ENCODE assay signal across 8 mouse cellular contexts in genomic region chr17:53462603-53463495, GRCm38 (mm10). TPM values are rescaled to one million over a fixed set of nuclear protein-coding genes. Genes with fewer than 3 reads are reported as not detected.
DNase-seq lines count a peak whose midpoint lies in the region; ATAC-seq and TF ChIP-seq lines count a peak whose summit lies in the region.

Gene Efhb (minus strand): TSS chr17:53463321.

- peak; percentile 89 for ATAC-seq in heart, embryonic 12.5 days (ENCODE audit: insufficient number of reproducible peaks, low FRiP score)
- ATAC-seq in kidney, embryonic 15.5 days (replicated peaks; ENCODE audit: low FRiP score): peak; percentile 98
- ATAC-seq in midbrain, postnatal 0 days (ENCODE audit: low FRiP score): peak; percentile 91

- H3K27me3 ChIP-seq in heart, embryonic 12.5 days (replicated peaks): no peaks in the 10 kb centered on the region
- H3K27me3 ChIP-seq in kidney, embryonic 15.5 days: no peaks in the 10 kb centered on the region
- H3K27me3 ChIP-seq in midbrain, postnatal 0 days (ENCODE audit: insufficient read depth, low read length): no peaks in the 10 kb centered on the region

- no peaks in the 10 kb centered on the region for H3K36me3 ChIP-seq in heart, embryonic 12.5 days
- H3K36me3 ChIP-seq in kidney, embryonic 15.5 days: no peaks in the 10 kb centered on the region
- no peaks in the 10 kb centered on the region for H3K36me3 ChIP-seq in midbrain, postnatal 0 days (ENCODE audit: insufficient read depth, low read length)

- H3K4me2 ChIP-seq in heart, embryonic 12.5 days: peak within 1 kb of the TSS; percentile 85
- peak within 1 kb of the TSS; percentile 65 for H3K4me2 ChIP-seq in kidney, embryonic 15.5 days
- peak within 1 kb of the TSS; percentile 76 for H3K4me2 ChIP-seq in midbrain, postnatal 0 days (ENCODE audit: low read depth, low read length, poor library complexity, severe bottlenecking)

- peak within 1 kb of the TSS; percentile 54 for H3K4me3 ChIP-seq in embryonic fibroblast, embryonic 13.5 days (ENCODE audit: insufficient read depth, low read length)
- peak within 1 kb of the TSS; percentile 59 for H3K4me3 ChIP-seq in heart, embryonic 12.5 days
- peak within 1 kb of the TSS; percentile 43 for H3K4me3 ChIP-seq in kidney, embryonic 15.5 days (replicated peaks)
- H3K4me3 ChIP-seq in midbrain, postnatal 0 days (ENCODE audit: low read depth, low read length): peak within 1 kb of the TSS; percentile 43

- H3K27ac ChIP-seq in embryonic fibroblast, embryonic 13.5 days (ENCODE audit: insufficient read depth, low read length): no peak within 1 kb of the TSS
- no peak within 1 kb of the TSS for H3K27ac ChIP-seq in heart, embryonic 12.5 days (ENCODE audit: poor library complexity, severe bottlenecking)
- no peak within 1 kb of the TSS for H3K27ac ChIP-seq in kidney, embryonic 15.5 days
- no peak within 1 kb of the TSS for H3K27ac ChIP-seq in midbrain, postnatal 0 days (ENCODE audit: low read depth, low read length)

- peak within 1 kb of the TSS; percentile 61 for H3K9ac ChIP-seq in heart, embryonic 12.5 days
- no peak within 1 kb of the TSS for H3K9ac ChIP-seq in kidney, embryonic 15.5 days
- peak within 1 kb of the TSS; percentile 51 for H3K9ac ChIP-seq in midbrain, postnatal 0 days (replicated peaks; ENCODE audit: low read length, poor library complexity, severe bottlenecking)

- peak; percentile 17; the same call in 1 of the 2 replicates for TF ChIP-seq POLR2A in embryonic fibroblast, embryonic 13.5 days (IDR thresholded peaks at IDR 0.05; ENCODE audit: low read depth, low read length)

- H3K4me1 ChIP-seq in embryonic fibroblast, embryonic 13.5 days (ENCODE audit: control insufficient read depth, insufficient read depth, low read length): no peaks in the 10 kb centered on the region
- peaks cover 5% of the 10 kb centered on the region for H3K4me1 ChIP-seq in heart, embryonic 12.5 days (replicated peaks)
- peaks cover 6% of the 10 kb centered on the region; the same call in 1 of the 2 replicates for H3K4me1 ChIP-seq in kidney, embryonic 15.5 days
- no peaks in the 10 kb centered on the region for H3K4me1 ChIP-seq in midbrain, postnatal 0 days (ENCODE audit: insufficient read depth, low read length)

- no peak for TF ChIP-seq CTCF in embryonic fibroblast, embryonic 13.5 days (IDR thresholded peaks at IDR 0.05; ENCODE audit: borderline replicate concordance, insufficient read depth, low read length)
- no peak for TF ChIP-seq CTCF in midbrain, postnatal 0 days (IDR thresholded peaks at IDR 0.05)

- no peaks in the 10 kb centered on the region for H3K9me3 ChIP-seq in heart, embryonic 12.5 days (replicated peaks)
- H3K9me3 ChIP-seq in kidney, embryonic 15.5 days (replicated peaks): no peaks in the 10 kb centered on the region
- no peaks in the 10 kb centered on the region for H3K9me3 ChIP-seq in midbrain, postnatal 0 days (ENCODE audit: low read length)

- 18% methylated on average over 26 of the region's 26 CpGs for WGBS in heart, embryonic 12.5 days
- 19% methylated on average over 26 of the region's 26 CpGs for WGBS in kidney, embryonic 15.5 days
- 16% methylated on average over 26 of the region's 26 CpGs for WGBS in midbrain, postnatal 0 days

- DNase-seq in B cell, adult 2 months: peak; percentile 55 to 63
- peak; percentile 73 for DNase-seq in brain, adult 2 months (ENCODE audit: low read depth, low spot score)
- DNase-seq in liver: peak; percentile 73
- peak; percentile 90 for DNase-seq in midbrain, postnatal 0 days (ENCODE audit: low spot score)
- DNase-seq in spleen, postnatal 36 days (ENCODE audit: low spot score in 2 of 2): peak; percentile 47 to 60

RNA-seq across cellular contexts. Expression of gene Efhb, which starts in this region (rescaled TPM):
- polyA plus RNA-seq in embryonic fibroblast, embryonic 13.5 days (2011; ENCODE audit: insufficient read length, low read depth, missing spikeins): 0.23 and 0.32 TPM in 2 replicates
- polyA plus RNA-seq in heart, embryonic 12.5 days (2016; fragmentation: Nextera tagmentation; extraction: Ambion mirVana): 0.39 and 0.42 TPM in 2 replicates
- polyA plus RNA-seq in kidney, embryonic 15.5 days (2015; fragmentation: Nextera tagmentation; extraction: Ambion mirVana): 0.15 and 0.18 TPM in 2 replicates
- total RNA-seq in midbrain, postnatal 0 days (2014; rRNA removed): 1.2 and 3.1 TPM in 2 replicates
- polyA plus RNA-seq in midbrain, postnatal 0 days (2015; fragmentation: Nextera tagmentation; extraction: Ambion mirVana): 0.66 and 1.0 TPM in 2 replicates

Comparison
In these comparisons a context has a peak if more than half of its experiments do, and no peak if none do; other contexts are left out.
1. Peak in ATAC-seq, H3K4me3 ChIP-seq, H3K9ac ChIP-seq and H3K4me2 ChIP-seq in heart, embryonic 12.5 days; RNA of the gene not detected or under 1 TPM.
2. Peak in ATAC-seq, H3K4me3 ChIP-seq and H3K4me2 ChIP-seq in kidney, embryonic 15.5 days; RNA of the gene not detected or under 1 TPM.